Mouse (Mus musculus): Measurements from ENCODE around the gene Olfr740. TPM values are rescaled to one million over a fixed set of nuclear protein-coding genes. Genes with fewer than 3 reads are reported as not detected.

Gene Olfr740
- total RNA-seq (2018; cell fraction: chromatin; rRNA removed), result not detected
- not detected for total RNA-seq (2018; cell fraction: cytosol; rRNA removed)
- total RNA-seq (2018; cell fraction: nucleus; rRNA removed), result not detected
- not detected in 3 replicates for polyA plus RNA-seq (2018)

DNA sequence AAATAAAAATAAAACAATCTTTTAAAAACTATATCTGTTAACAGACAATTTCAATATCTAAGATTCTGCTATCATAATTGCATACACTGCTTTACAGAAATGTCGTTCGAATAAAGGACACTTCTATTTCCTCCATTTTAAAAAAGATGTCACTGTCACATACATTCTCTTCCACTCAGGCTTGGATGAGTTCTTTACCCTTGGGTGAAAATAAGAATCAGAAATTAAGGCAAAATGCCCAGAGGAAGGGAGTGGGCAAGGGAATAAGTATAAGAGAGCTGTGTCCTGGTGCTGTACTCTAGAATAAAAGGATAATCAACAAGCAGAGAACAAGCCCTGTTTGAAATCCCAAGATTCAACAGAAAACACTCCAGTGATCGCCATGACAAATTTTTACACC is at the start of gene Olfr740:
Gene Olfr740, plus strand, starts transcription at position 301 of the 400 bp plus-strand sequence.
- H3K79me2 ChIP-seq (ENCODE audit: inconsistent target), result no peaks in the 10 kb centered on the region
- 79% methylated on average over 3 of the region's 3 CpGs for WGBS (ENCODE audit: missing documents)
- no peak within 1 kb of the TSS for H3K4me3 ChIP-seq (ENCODE audit: inconsistent target)
- H3K27ac ChIP-seq, result no peak within 1 kb of the TSS
- H3K36me3 ChIP-seq (ENCODE audit: inconsistent target), result no peaks in the 10 kb centered on the region

DNA sequence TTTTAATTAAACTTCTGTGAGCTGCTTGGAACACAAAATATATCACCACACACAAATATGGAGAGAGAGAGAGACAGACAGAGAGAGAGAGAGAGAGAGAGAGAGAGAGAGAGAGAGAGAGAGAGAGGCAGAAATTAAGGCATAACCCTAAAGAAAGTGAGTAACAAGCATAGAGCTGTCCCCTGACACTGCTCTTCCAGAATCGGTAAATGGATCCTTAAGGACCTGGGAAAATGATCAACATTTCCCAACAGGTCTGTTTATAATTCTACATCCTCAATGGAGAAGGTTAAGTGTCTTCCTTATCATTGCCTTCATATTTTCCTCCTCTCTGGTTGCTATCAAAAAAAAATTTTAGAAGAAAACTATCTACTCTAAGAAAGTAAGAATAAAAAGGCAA is 38.1 kb upstream of the Olfr740 start, which contains the start of gene Olfr738:
Gene Olfr738, plus strand, starts transcription at position 301 of the 400 bp plus-strand sequence.
- 89% methylated on average over 1 of the region's 1 CpGs for WGBS (ENCODE audit: missing documents)
- Histone ChIP-seq H3K79me2 (ENCODE audit: inconsistent target) (no peaks in the 10 kb centered on the region), H3K4me3 (ENCODE audit: inconsistent target) (no peak within 1 kb of the TSS), H3K27ac (no peak within 1 kb of the TSS), H3K36me3 (ENCODE audit: inconsistent target) (no peaks in the 10 kb centered on the region)

GRCm38 (mm10) chr14:50418326-50418725 is 27.0 kb upstream of the Olfr740 start, which contains the start of gene Olfr739:
TSS of gene Olfr739 (plus strand) at chr14:50418626.
- no peak within 1 kb of the TSS for H3K27ac ChIP-seq
- 76% methylated on average over 2 of the region's 2 CpGs for WGBS (ENCODE audit: missing documents)

GRCm38 (mm10) chr14:50472438-50472837 is 27.1 kb downstream of the Olfr740 start, which contains the start of gene Olfr741:
TSS of gene Olfr741 (plus strand) at chr14:50472738.
- WGBS (ENCODE audit: missing documents), result 81% methylated on average over 2 of the region's 2 CpGs

More at GRCm38 (mm10) chr14:50418326-50418725, 27.0 kb upstream of the Olfr740 start, which contains the start of gene Olfr739:
- Histone ChIP-seq H3K4me3 (ENCODE audit: inconsistent target) (no peak within 1 kb of the TSS), H3K79me2 (ENCODE audit: inconsistent target) (no peaks in the 10 kb centered on the region), H3K36me3 (ENCODE audit: inconsistent target) (no peaks in the 10 kb centered on the region)

DNA sequence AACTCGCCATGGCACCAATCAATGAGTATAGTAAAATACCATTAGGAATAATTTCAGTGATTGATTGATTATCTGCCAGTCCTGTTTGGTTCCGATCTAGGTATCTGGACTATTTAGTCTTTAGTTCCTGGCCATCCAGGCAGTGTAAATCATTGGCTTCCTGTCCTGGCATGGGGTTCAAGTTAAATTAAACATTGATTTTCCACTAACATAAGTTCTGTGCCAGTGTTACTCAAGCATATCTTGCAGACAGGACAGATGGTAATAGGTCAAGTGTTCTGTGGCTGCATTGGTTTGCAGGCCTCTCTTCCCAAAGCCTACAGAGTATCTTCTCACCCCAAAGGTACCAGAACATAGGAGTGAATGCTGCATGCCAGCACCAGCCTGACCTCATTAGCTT is 33.1 kb downstream of the Olfr740 start:
- Histone ChIP-seq H3K79me2 (ENCODE audit: inconsistent target) (no peaks in the 10 kb centered on the region), H3K4me3 (ENCODE audit: inconsistent target) (no peak overlapping the region), H3K27ac (no peak overlapping the region), H3K36me3 (ENCODE audit: inconsistent target) (no peaks in the 10 kb centered on the region)
- 68% methylated on average over 2 of the region's 2 CpGs for WGBS (ENCODE audit: missing documents)

More at GRCm38 (mm10) chr14:50472438-50472837, 27.1 kb downstream of the Olfr740 start, which contains the start of gene Olfr741:
- Histone ChIP-seq H3K27ac (no peak within 1 kb of the TSS), H3K4me3 (ENCODE audit: inconsistent target) (no peak within 1 kb of the TSS), H3K36me3 (ENCODE audit: inconsistent target) (no peaks in the 10 kb centered on the region), H3K79me2 (ENCODE audit: inconsistent target) (no peaks in the 10 kb centered on the region)

- Histone ChIP-seq H3K27ac (no peak within 1 kb of the TSS), H3K79me2 (ENCODE audit: inconsistent target) (no peaks in the 10 kb centered on the region), H3K36me3 (ENCODE audit: inconsistent target) (no peaks in the 10 kb centered on the region), H3K4me3 (ENCODE audit: inconsistent target) (no peak within 1 kb of the TSS)
- WGBS (ENCODE audit: missing documents), result 52% methylated on average over 2 of the region's 2 CpGs
These were observed 58.0 kb downstream of the Olfr740 start, which contains the start of gene Olfr742 for GRCm38 (mm10) chr14:50503300-50503699. TSS of gene Olfr742 (plus strand) at chr14:50503600.

Other genes with a start within 250 kb of the Olfr740 start
- not detected in 3 replicates for gene Olfr731, start 203.7 kb upstream of the Olfr740 start, polyA plus RNA-seq (2018)
- gene Olfr732, start 161.3 kb upstream of the Olfr740 start, polyA plus RNA-seq (2018), result not detected in 3 replicates
- not detected in 3 replicates for gene Olfr733, start 144.0 kb upstream of the Olfr740 start, polyA plus RNA-seq (2018)
- gene Olfr734, start 118.8 kb upstream of the Olfr740 start, polyA plus RNA-seq (2018), result not detected in 3 replicates
- gene Olfr735, start 96.7 kb upstream of the Olfr740 start, polyA plus RNA-seq (2018), result not detected in 3 replicates
- gene Tlr11, start 87.6 kb upstream of the Olfr740 start, polyA plus RNA-seq (2018), result 0.07 to 0.63 TPM (median 0.55 TPM) in 3 replicates
- gene Olfr736, start 64.4 kb upstream of the Olfr740 start, polyA plus RNA-seq (2018), result not detected in 3 replicates
- gene Olfr738, start 38.0 kb upstream of the Olfr740 start, polyA plus RNA-seq (2018), result not detected in 3 replicates
- gene Olfr739, start 26.9 kb upstream of the Olfr740 start, polyA plus RNA-seq (2018), result not detected in 3 replicates
- not detected in 3 replicates for gene Olfr741, start 27.2 kb downstream of the Olfr740 start, polyA plus RNA-seq (2018)
- gene Olfr742, start 58.1 kb downstream of the Olfr740 start, polyA plus RNA-seq (2018), result not detected in 3 replicates
- not detected in 3 replicates for gene Olfr743, start 76.3 kb downstream of the Olfr740 start, polyA plus RNA-seq (2018)
- gene Olfr744, start 169.3 kb downstream of the Olfr740 start, polyA plus RNA-seq (2018), result not detected in 3 replicates
- gene Olfr745, start 193.8 kb downstream of the Olfr740 start, polyA plus RNA-seq (2018), result not detected in 3 replicates
- not detected in 3 replicates for gene Olfr746, start 201.5 kb downstream of the Olfr740 start, polyA plus RNA-seq (2018)
- not detected in 3 replicates for gene Olfr747, start 247.7 kb downstream of the Olfr740 start, polyA plus RNA-seq (2018)

Data from macrophage (primary cell).